Mouse (Mus musculus): ENCODE data around the gene C130050O18Rik. TPM values are rescaled to one million over a fixed set of nuclear protein-coding genes. Genes with fewer than 3 reads are reported as not detected.

The C130050O18Rik gene
- polyA plus RNA-seq, 2 experiments: 0.93 to 1.3 TPM

DNA sequence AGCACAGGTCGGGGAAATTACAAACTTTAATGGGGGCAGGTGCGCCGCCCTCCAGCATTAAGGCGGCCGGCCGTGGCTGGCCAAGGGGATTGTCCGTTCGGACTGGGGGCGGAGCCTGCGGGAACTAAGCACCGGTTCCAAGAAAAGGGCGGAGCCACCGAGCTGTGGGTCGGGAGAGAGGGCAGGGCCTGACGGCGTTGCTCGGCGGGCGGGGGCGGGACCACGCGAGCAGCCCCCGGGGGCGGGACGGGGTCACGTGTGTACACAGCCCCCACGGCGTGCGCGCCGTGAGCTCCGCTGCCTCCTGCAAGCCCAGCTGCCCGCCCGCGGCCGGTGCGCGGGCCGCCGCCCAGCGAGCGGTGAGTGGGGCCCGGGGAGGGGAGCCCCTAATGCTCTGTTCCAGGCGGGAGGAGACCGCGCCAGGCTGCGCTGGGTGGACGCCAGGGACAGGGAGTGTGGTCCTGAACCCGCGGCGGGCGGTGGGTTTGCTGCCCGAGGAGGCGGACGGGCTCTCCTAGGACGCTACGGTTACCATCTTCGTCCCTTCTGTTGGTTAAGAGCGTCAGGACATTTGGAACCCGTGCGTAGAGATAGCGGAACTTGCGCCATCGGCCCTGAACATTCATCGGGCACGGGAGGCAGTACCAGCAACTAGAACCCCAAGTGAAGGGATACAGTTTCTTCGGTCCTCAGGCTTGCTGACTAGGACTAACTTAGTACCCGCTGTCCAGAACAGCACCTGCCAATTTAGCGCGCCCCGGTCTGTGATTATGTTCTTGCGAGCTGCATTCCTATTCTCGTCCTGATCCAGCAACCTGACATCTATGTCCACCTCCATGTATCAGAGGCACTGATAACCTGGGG lies 24.5 kb upstream of the C130050O18Rik start:
- peak; percentile 73 for ATAC-seq (ENCODE audit: insufficient read depth)
- H3K4me1 ChIP-seq (replicated peaks; ENCODE audit: control insufficient read depth in 2 of 2, insufficient read depth in 2 of 2, low read length in 1 of 2): peaks cover 69 to 81% of the 10 kb centered on the region in 2 experiments

DNA sequence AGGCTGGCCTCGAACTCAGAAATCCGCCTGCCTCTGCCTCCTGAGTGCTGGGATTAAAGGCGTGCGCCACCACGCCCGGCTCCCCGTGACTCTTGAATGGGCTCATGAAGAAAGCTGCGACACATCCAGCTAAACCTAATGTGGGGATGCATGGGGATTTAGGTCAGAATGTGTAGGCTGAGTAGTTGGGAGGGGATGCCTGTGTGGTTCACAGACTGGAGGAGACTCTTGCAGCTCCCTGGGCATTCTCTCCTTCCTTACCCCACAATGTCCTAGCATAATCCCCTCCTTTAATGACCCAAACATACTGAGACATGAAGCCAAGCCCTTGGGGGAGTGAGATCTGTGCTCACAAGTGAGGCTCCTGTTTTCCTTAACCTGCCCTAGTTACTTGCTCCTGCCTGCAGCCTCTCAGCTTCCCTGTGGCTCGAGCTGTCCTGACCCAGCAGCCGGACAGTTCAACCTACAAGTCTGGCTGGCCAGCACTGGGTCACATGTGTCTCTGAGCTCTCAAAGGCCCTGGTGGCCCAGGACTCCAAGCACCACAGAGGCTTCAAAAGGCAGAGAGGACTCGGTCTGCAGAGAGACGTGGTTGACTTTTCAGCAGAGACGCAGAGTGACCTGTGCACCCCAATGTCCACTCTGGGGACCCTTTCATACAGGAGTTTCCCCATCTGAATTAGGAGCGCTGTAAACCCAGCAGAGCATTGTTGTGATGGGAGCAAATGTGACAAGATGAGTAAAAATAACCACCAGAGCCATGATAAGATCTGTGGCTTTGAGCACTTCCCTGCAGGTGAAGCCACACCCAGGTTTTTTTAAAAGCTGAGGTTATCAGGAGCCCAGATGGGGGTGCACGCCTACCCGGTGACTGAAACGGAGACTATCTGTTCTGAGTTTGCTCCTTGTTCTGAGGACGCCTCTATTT lies 23.2 kb upstream of the C130050O18Rik start:
- H3K9me3 ChIP-seq (ENCODE audit: control insufficient read depth, low read length): no peaks in the 10 kb centered on the region
- H3K4me2 ChIP-seq (ENCODE audit: low read depth): peak overlapping the region; percentile 97
- H3K36me3 ChIP-seq (replicated peaks; ENCODE audit: control insufficient read depth, insufficient read depth, low read depth): peaks cover 16% of the 10 kb centered on the region
- no peak for TF ChIP-seq CTCF (IDR thresholded peaks at IDR 0.05; ENCODE audit: low read depth)
- peak; percentile 87 for TF ChIP-seq EP300 (IDR thresholded peaks at IDR 0.05; ENCODE audit: low read depth)
- peaks cover 79 to 84% of the 10 kb centered on the region in 2 experiments for H3K4me1 ChIP-seq (replicated peaks; ENCODE audit: control insufficient read depth in 2 of 2, insufficient read depth in 2 of 2, low read length in 1 of 2)
- peak; percentile 64 for ATAC-seq (ENCODE audit: insufficient read depth)
- DNase-seq (ENCODE audit: low read depth in 3 of 3, low spot score in 3 of 3): peak; percentile 87 to 92 (median 90)
- no peaks in the 10 kb centered on the region for H3K27me3 ChIP-seq (ENCODE audit: control insufficient read depth, insufficient read depth, low read length)
- H3K9ac ChIP-seq (replicated peaks): peak overlapping the region; percentile 96
- peak overlapping the region; percentile 99 for H3K27ac ChIP-seq
- peak overlapping the region; percentile 84 to 96 for H3K4me3 ChIP-seq (ENCODE audit: insufficient read depth in 1 of 2, low read depth in 2 of 2, low read length in 2 of 2)
- 20% methylated on average over 17 of the region's 18 CpGs for WGBS (ENCODE audit: insufficient replicate concordance)

More for the DNA sequence above, 24.5 kb upstream of the C130050O18Rik start:
- Histone ChIP-seq H3K9ac (replicated peaks) (peak overlapping the region; percentile 96), H3K27ac (peak overlapping the region; percentile 99), H3K4me2 (ENCODE audit: low read depth) (peak overlapping the region; percentile 97), H3K9me3 (ENCODE audit: control insufficient read depth, low read length) (no peaks in the 10 kb centered on the region), H3K36me3 (replicated peaks; ENCODE audit: control insufficient read depth, insufficient read depth, low read depth) (peaks cover 10% of the 10 kb centered on the region), H3K27me3 (ENCODE audit: control insufficient read depth, insufficient read depth, low read length) (no peaks in the 10 kb centered on the region), H3K4me3 (ENCODE audit: insufficient read depth in 1 of 2, low read depth in 2 of 2, low read length in 2 of 2) (peak overlapping the region; percentile 84 to 96)
- WGBS (ENCODE audit: insufficient replicate concordance): under 1% methylated on average over 69 of the region's 73 CpGs
- DNase-seq (ENCODE audit: low read depth in 3 of 3, low spot score in 3 of 3): peak; percentile 94 to 96 (median 95)
- no peak for TF ChIP-seq EP300 (IDR thresholded peaks at IDR 0.05; ENCODE audit: low read depth)
- TF ChIP-seq CTCF (IDR thresholded peaks at IDR 0.05; ENCODE audit: low read depth): no peak

DNA sequence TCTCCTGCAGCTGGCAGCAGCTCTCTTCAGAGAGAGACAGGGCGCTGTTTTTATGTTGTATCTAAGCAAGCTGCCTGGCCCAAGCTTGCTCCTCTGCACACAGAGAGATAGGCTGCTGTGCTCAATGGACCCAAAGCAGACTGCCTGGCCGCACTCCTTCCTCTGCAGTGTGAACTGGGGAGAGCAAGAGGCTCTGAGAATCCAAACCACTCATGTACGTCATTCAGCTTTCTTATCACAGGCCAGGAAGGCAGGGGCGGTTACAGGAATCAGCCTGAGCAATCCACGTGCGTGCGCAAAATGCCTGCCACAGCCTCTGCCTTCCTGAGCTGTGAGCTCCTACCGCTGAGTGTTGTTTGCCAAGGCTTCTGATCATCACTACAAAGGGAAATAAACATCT lies 22.3 kb upstream of the C130050O18Rik start:
- H3K36me3 ChIP-seq (replicated peaks; ENCODE audit: control insufficient read depth, insufficient read depth, low read depth): peaks cover 16% of the 10 kb centered on the region
- TF ChIP-seq CTCF (IDR thresholded peaks at IDR 0.05; ENCODE audit: low read depth): no peak
- TF ChIP-seq EP300 (IDR thresholded peaks at IDR 0.05; ENCODE audit: low read depth): peak; percentile 76
- peak overlapping the region; percentile 99 for H3K27ac ChIP-seq
- ATAC-seq (ENCODE audit: insufficient read depth) (peak; percentile 71), DNase-seq (ENCODE audit: low read depth in 3 of 3, low spot score in 3 of 3) (peak; percentile 81 to 87 (median 83))
- peak overlapping the region; percentile 96 for H3K9ac ChIP-seq (replicated peaks)
- H3K4me1 ChIP-seq (replicated peaks; ENCODE audit: control insufficient read depth in 2 of 2, insufficient read depth in 2 of 2, low read length in 1 of 2): peaks cover 79 to 84% of the 10 kb centered on the region in 2 experiments
- H3K4me3 ChIP-seq (ENCODE audit: insufficient read depth in 1 of 2, low read depth in 2 of 2, low read length in 2 of 2): peak overlapping the region; percentile 84 to 96
- H3K4me2 ChIP-seq (ENCODE audit: low read depth): peak overlapping the region; percentile 97
- no peaks in the 10 kb centered on the region for H3K9me3 ChIP-seq (ENCODE audit: control insufficient read depth, low read length)
- WGBS (ENCODE audit: insufficient replicate concordance): 4% methylated on average over 8 of the region's 8 CpGs
- H3K27me3 ChIP-seq (ENCODE audit: control insufficient read depth, insufficient read depth, low read length): no peaks in the 10 kb centered on the region

DNA sequence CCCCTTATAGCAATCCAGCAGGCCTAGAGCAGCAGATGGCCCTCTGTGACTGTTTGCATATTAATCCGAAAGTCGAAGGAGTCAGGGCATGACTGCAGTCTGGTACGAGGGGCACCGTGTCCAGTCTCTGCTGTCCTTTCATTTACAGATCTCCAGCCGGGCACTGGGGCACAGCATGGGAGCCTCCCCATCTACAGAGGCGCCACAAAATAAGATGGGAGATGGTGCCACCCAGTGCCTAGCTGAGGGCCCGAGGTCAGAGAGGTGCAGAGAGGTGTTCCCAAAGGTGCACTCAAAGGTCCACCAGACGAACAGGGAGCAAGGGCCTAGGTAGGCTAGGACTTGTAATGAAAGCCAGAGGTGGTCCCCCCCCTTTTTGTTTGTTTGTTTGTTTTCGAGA lies 21.8 kb upstream of the C130050O18Rik start:
- DNase-seq (ENCODE audit: low read depth in 3 of 3, low spot score in 3 of 3) (no peak), ATAC-seq (ENCODE audit: insufficient read depth) (no peak)
- Histone ChIP-seq H3K36me3 (replicated peaks; ENCODE audit: control insufficient read depth, insufficient read depth, low read depth) (peaks cover 16% of the 10 kb centered on the region), H3K4me2 (ENCODE audit: low read depth) (peak overlapping the region; percentile 97), H3K27ac (peak overlapping the region; percentile 99), H3K4me3 (ENCODE audit: insufficient read depth in 1 of 2, low read depth in 2 of 2, low read length in 2 of 2) (peak overlapping the region; percentile 84 to 96), H3K27me3 (ENCODE audit: control insufficient read depth, insufficient read depth, low read length) (no peaks in the 10 kb centered on the region), H3K4me1 (replicated peaks; ENCODE audit: control insufficient read depth in 2 of 2, insufficient read depth in 2 of 2, low read length in 1 of 2) (peaks cover 80 to 84% of the 10 kb centered on the region in 2 experiments), H3K9ac (replicated peaks) (peak overlapping the region; percentile 96), H3K9me3 (ENCODE audit: control insufficient read depth, low read length) (no peaks in the 10 kb centered on the region)
- 31% methylated on average over 9 of the region's 9 CpGs for WGBS (ENCODE audit: insufficient replicate concordance)
- TF ChIP-seq EP300 (IDR thresholded peaks at IDR 0.05; ENCODE audit: low read depth) (no peak), CTCF (IDR thresholded peaks at IDR 0.05; ENCODE audit: low read depth) (peak; percentile 31)

All from liver, embryonic 14.5 days (tissue).